Mouse (Mus musculus): ENCODE results near the gene Zer1.
"Not testable (repeated sequence)": the region's sequence is repeated elsewhere in the genome, so short reads cannot be mapped to it uniquely, and the experiment has no call there.

Zer1 gene

GRCm38 (mm10) chr2:30076959-30077358 lies 47.4 kb downstream of the Zer1 start:
- no peak for DNase-seq

- DNase-seq, result no peak
Observed at GRCm38 (mm10) chr2:30076439-30076838, 47.9 kb downstream of the Zer1 start.

- DNase-seq, result no peak
Observed at GRCm38 (mm10) chr2:30075625-30076024, 48.8 kb downstream of the Zer1 start.

- DNase-seq, result no peak
Observed at GRCm38 (mm10) chr2:30073285-30073684, 51.1 kb downstream of the Zer1 start.

GRCm38 (mm10) chr2:30072875-30073274 lies 51.5 kb downstream of the Zer1 start:
- DNase-seq, result no peak

- no peak for DNase-seq
Observed at GRCm38 (mm10) chr2:30067962-30068361, 56.4 kb downstream of the Zer1 start.

GRCm38 (mm10) chr2:30067031-30067888 lies 57.1 kb downstream of the Zer1 start:
- peak in 1 of 2 experiments; percentile 40 for DNase-seq

GRCm38 (mm10) chr2:30066046-30066901 lies 58.1 kb downstream of the Zer1 start:
- peak; percentile 96 to 97 for DNase-seq

- DNase-seq, result no peak
Observed at GRCm38 (mm10) chr2:30064298-30064697, 60.1 kb downstream of the Zer1 start.

- DNase-seq, result no peak
Observed at GRCm38 (mm10) chr2:30063791-30064190, 60.6 kb downstream of the Zer1 start.

GRCm38 (mm10) chr2:30063235-30063634 lies 61.1 kb downstream of the Zer1 start:
- DNase-seq, result no peak

GRCm38 (mm10) chr2:30062249-30063093 lies 61.9 kb downstream of the Zer1 start:
- peak; percentile 69 to 73 for DNase-seq

GRCm38 (mm10) chr2:30061215-30062166 lies 62.9 kb downstream of the Zer1 start:
- DNase-seq, result peak; percentile 37 to 43

GRCm38 (mm10) chr2:30058418-30058817 lies 66.0 kb downstream of the Zer1 start:
- DNase-seq, result no peak

- no peak for DNase-seq
Observed at GRCm38 (mm10) chr2:30057223-30057904, 67.0 kb downstream of the Zer1 start, which contains the start of gene Set. Set (plus strand) TSS chr2:30057378.

- no peak for DNase-seq
Observed at GRCm38 (mm10) chr2:30056736-30057135, 67.6 kb downstream of the Zer1 start.

- DNase-seq, result not testable (repeated sequence)
Observed at GRCm38 (mm10) chr2:30055310-30055709, 69.1 kb downstream of the Zer1 start.

GRCm38 (mm10) chr2:30051992-30052761 lies 72.2 kb downstream of the Zer1 start:
- no peak for DNase-seq

GRCm38 (mm10) chr2:30049831-30050230 lies 74.6 kb downstream of the Zer1 start:
- DNase-seq, result no peak

All from lung, adult 18-20 months (tissue).